In the genomic region with DNA sequence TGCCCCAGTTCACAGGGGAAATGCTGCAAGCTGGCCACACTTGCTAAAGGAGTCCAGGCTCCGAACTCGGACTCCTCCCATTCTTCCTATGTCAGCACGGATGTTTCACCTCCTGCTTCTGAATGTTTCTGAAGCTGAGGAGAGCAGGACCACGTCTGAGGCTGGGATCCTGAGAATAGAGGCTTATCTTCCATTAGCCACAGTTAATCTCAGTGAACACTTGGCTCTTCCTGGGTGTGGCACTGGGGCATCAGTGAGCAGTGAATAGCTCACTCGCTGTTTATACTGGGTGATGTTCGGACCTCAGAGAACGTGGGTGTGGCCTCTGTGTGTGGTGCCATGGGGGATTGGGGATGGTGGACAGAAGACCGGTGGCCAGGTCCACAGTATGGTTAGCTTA, we compare ENCODE assay signal across 20 mouse cellular contexts. TPM values are rescaled to one million over a fixed set of nuclear protein-coding genes. Genes with fewer than 3 reads are reported as not detected.
"Had no signal": no experiment of that assay in that cellular context is flagged by ENCODE, and none has a peak within 500 bp of the region (broad histone marks: within the 10 kb centered on the region; RNA-seq: fewer than 3 reads in every experiment).

No protein-coding gene starts in this region.

- H3K27ac ChIP-seq: layer of hippocampus, adult 2 months; limb, embryonic 13.5 days; midbrain, embryonic 10.5 days; neural tube, embryonic 15.5 days; stomach, postnatal 0 days had no signal

- H3K27me3 ChIP-seq: limb, embryonic 13.5 days; neural tube, embryonic 15.5 days had no signal

- H3K4me1 ChIP-seq: limb, embryonic 13.5 days; midbrain, embryonic 10.5 days; neural tube, embryonic 15.5 days had no signal

- ATAC-seq: lung, postnatal 0 days had no signal

- DNase-seq: kidney, adult 18-20 months; kidney, postnatal 10 days; kidney, postnatal 4 days; left cerebral cortex, postnatal 4 days; lung, adult 2 months; lung, postnatal 36 days; midbrain, embryonic 14.5 days; right cerebral cortex, adult 18-20 months; thymus, postnatal 4 days had no signal

- H3K4me3 ChIP-seq: layer of hippocampus, adult 2 months; limb, embryonic 13.5 days; midbrain, embryonic 10.5 days; myocyte; neural tube, embryonic 15.5 days had no signal

- H3K36me3 ChIP-seq: limb, embryonic 13.5 days; midbrain, embryonic 10.5 days; neural tube, embryonic 15.5 days had no signal

- H3K4me2 ChIP-seq: limb, embryonic 13.5 days; neural tube, embryonic 15.5 days had no signal

- H3K9ac ChIP-seq: limb, embryonic 13.5 days; neural tube, embryonic 15.5 days had no signal

- H3K9me3 ChIP-seq: limb, embryonic 13.5 days; midbrain, embryonic 10.5 days; neural tube, embryonic 15.5 days had no signal

RNA-seq across cellular contexts. Expression of a gene that starts 23.7 kb away (rescaled TPM):
- total RNA-seq: megakaryocyte, adult 5-6 weeks had no signal
- polyA plus RNA-seq: myocyte had no signal

RNA-seq across cellular contexts. Expression of a gene that starts 40.2 kb away (rescaled TPM):
- total RNA-seq: layer of hippocampus, adult 2 months; layer of hippocampus, postnatal 10 days; left cerebral cortex, postnatal 4 days; megakaryocyte, adult 5-6 weeks had no signal
- polyA plus RNA-seq: kidney, embryonic 14.5 days; lung, adult 2 months; lung, postnatal 0 days; midbrain, embryonic 10.5 days; midbrain, embryonic 14.5 days; myocyte; neural tube, embryonic 11.5 days; neural tube, embryonic 15.5 days had no signal
